Mouse (Mus musculus): Measurements from ENCODE around the gene Ablim1.

Ablim1 gene

DNA sequence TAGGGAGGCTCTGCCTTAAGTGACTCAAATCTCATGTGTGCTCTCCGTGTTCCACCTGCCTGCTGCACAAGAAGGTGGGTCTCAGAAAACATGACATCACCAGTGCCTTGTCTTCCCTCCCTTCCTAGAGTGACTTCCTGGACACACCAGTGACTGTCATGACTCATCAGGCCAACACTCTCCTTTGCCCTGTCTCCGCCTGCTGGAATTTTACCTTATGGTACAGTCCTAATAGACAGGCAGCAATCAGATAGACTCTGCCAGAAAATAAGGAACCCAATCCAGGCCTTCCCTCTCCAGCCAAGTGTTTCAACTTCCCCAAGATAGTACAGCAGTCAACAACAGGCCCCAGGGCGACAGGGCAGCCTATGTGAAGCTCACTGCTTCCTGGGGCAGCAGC lies 133.8 kb downstream of the Ablim1 start:
- DNase-seq: no peak

DNA sequence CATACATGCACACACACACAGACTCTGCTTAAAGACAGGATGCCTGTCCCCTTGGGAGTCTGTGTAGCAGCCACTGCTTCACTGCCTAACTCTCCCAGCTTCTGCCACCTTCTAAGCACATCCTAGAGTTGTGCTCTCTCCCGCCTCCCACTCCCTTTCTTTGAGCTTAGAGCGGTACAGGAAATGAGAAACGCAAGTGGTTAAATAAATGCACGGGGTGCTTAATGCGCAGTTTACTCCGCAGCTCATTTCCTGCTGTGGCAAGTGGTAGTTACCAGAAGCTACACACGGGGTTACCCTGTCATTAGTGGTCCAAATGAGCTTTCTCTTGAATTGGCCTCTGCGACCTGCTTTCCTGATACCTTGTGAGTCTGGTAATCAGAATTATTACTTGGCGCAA lies 134.4 kb downstream of the Ablim1 start:
- DNase-seq: no peak

DNA sequence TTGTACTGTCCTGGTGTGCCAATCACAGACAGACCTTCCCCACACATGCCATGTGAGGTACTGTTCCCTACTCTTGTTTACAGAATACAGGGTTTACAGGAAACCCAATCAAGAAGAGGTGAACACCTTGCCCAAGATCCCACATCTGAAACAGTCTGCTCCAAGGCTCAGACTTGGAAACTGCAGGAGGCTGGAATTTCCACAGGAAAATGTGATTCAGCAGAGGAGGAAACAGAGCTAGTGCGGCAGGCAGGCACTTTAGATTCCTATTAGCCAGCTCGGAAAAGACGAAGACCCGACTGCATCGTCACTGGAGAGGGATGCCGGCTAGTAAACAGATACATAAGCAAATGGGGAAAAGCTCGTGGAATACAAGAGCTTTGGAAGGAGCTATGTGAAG lies 135.4 kb downstream of the Ablim1 start:
- no peak for DNase-seq

DNA sequence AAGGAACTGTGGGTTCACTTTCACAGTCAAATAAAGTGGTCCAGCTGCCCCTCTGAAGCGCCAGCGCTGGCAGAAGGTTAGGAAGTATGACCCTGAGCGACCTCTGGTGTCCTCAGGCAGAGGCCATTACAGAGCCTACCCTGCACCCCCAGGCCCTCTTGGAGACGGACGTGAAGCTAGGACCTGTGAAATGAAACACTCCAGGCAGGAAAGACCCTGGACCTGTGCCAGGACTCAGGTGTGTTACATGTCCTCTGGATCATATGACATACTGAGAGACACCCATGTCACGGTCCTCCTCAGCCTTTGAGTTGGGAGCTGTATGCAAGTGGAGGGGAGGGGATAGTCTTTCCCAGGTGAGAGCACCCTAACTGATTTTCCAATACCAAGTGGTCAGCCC lies 137.4 kb downstream of the Ablim1 start:
- no peak for DNase-seq

DNA sequence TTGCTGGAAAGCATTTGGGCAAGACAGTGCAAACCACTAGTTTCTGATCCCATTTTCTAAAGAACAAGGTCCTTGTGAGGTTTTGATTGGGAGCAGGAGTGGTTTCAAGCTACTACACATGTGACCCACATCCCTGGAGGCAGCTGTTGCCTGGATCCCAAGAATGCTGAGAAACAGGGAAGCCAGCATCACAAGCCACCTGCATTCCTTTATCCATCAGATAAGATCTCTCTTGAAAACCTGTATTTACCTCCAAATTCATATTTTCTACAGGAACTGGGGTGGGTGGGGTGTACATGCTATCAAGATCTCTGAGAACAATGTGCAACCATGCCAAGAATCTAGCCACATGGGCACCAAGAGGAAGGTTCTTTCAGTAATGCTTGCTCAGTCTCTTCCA lies 139.6 kb downstream of the Ablim1 start:
- no peak for DNase-seq

DNA sequence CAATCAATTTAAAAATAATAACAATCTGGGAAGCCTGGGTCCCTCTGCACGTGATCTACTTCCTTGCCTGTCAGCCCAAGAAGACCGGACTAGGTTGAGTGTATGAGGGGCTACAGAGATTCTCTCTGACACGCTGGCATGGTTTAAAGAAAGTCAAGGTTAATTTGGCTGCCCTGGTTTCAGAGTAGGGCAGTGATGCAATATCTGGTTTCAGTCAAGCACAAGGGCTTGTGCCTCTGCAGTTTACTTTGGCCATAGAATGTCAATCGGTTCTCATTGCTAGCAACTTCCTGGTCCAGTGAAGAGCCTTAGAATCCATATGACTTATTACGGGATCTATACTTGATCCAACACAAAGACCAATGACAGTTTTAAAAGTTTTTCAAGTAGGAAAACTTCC lies 140.2 kb downstream of the Ablim1 start:
- no peak for DNase-seq

DNA sequence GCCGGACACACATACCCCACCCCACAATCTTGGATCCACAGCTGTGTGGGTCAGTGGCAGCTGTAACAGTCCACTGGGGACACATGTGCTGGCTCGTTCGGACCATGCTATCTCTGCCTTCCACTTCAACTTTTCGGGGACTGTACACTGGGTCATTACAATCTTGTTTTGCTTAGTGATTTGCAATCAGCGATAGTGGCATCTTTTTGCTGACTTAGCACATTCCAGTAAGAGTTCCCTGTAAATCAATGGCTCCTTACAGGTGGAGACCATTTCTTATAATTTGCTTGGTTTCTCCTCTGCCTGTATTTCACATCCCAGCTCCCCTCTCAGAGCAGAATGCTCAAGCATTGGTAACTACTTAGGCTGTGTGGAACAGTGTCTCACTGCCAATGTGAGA lies 140.7 kb downstream of the Ablim1 start:
- no peak for DNase-seq

DNA sequence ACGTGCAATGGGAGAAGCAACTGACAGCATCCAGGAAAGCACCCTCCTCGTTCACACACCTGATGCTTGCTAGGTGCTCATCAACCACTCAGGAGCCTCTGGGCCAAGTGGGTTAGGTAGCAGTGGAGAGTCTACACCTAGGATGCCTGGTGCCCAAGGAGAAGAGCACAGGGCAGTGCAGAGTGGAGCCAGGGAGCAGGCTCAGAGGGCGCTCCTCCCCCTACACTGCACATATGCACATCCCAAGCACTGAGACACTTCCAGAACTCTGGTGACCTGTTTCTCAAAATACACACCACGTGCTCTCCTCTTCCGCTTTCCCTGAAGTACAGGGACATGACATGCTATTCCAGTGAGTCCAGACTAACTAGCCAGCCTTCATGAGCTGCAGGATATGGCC lies 142.4 kb downstream of the Ablim1 start:
- DNase-seq: no peak

DNA sequence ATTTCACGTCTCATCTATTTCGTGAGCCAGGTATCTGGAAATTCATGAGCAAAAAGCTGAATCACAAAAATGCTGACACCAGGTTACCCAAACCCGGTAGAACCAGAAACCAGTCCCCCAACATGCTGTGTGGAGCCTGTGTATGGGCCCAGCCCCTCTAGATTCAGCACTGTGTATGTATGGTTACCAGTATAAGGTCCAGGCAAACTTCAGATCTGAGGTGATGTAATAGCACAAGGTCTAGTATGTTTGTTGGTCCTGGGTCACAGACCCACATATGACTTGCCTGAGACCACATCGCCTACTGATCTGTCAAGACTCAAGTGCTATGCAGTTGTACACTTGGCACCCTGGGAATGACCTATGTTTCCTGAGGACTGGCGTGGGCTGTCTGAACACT lies 143.8 kb downstream of the Ablim1 start:
- DNase-seq: no peak

DNA sequence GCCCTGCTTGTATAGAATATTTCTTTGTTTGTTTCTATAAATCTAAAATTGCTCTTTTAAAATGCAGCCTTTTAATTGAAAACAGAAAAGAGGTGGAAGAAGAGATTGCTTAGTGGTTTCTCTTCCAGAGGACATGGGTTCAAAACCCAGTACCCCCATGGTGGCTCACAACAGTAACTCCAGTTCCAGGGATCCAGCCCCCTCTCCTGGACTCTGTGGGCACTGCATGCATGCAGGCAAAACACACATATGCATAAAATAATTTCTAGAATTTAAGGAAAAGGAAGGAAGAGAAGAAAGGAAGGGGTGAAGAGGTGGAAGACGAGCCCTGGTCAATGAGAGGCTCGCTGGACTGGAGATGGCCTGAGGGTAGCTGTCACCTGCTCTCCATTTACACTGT lies 145.2 kb downstream of the Ablim1 start:
- DNase-seq: no peak

DNA sequence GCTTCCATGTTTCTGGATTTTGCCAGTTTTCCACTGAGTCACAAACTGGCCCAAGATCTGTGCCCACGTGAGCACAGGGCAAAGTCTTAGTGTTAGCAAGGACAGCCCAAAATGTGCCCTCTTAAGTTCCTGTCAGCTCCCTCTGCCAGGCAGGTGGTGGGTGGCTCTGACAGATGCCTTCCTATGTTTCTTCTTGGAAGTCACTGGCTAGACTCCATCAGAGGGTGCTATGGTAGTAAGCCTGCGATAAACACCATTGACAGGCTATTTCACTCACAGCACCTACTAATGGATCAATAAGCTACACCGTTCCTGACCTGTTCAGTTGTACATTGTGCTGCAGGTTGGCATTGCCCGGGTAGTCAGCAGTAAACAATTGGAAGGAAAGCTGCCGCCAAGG lies 147.0 kb downstream of the Ablim1 start:
- DNase-seq: no peak

DNA sequence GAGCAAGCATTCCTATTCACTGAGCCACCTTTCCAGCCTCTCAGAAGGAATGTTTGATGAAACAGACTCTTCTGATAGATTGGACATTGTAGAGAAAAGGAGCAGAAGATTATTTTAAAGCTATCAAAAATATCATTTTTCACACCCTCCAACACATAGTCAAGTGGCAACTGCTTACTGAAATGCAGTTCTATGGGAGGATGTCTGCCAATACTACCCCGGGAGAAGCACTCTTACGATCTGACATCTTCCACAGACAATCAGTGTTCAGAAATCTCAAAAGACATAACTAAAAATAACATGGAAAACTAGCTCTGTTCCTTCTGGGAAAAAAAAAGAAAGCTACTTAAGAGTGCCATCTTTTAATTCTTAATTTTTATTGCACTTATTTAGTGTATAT lies 149.8 kb downstream of the Ablim1 start:
- no peak for DNase-seq

DNA sequence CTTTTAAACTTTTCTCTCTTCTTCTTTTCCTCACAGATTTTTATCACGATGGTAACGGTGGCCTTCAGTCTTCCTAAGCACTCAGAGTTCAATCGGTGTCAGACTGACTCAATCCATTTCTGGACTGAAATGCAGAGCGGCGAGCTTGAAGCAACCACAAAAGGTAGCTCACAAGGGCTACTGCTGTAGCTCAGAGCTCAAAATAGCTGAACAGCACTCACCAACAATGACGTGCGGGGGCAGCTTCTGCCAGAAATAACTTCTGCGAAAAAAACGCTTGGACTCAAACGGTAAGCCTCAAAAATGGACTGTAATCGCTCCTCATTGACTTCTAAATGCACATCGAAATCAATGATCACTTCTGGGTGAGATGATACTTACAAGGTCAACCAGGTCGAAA lies 151.4 kb downstream of the Ablim1 start:
- no peak for DNase-seq

DNA sequence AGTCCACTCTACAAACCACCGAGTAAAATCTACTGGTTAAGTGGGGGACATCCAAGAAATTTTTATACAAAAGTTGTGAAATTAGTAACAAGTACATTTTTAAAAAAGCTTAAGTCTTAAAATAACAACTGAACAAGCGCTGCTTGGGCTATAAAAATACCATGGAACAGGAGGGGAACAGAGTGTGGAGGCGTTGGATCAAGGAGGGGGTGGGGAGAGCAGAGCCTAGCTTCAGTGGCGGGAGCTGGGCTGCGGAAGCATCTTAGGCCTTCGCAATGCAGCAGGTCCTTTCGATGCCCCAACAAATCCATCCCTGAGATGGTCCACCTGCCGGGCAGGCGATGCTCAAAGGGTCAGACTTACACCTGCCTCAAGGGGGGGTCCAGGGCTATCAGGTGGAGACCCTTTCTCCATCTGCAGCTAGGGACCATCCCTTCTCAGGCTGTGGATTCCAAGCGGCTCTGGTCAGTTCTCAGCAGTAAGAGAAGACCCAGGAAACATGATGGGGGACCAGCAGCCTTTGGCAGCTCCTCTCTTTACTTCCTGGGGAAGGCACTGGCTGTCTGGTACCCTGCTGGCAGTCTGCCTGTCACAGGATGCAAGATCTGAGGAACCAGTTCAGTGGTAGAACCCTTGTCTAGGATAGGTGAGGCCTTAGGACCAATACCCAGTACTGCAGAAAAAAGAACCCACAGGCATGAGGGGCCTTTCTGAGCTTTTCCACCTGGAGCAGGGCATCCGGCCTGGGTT lies 152.6 kb downstream of the Ablim1 start:
- DNase-seq: no peak

DNA sequence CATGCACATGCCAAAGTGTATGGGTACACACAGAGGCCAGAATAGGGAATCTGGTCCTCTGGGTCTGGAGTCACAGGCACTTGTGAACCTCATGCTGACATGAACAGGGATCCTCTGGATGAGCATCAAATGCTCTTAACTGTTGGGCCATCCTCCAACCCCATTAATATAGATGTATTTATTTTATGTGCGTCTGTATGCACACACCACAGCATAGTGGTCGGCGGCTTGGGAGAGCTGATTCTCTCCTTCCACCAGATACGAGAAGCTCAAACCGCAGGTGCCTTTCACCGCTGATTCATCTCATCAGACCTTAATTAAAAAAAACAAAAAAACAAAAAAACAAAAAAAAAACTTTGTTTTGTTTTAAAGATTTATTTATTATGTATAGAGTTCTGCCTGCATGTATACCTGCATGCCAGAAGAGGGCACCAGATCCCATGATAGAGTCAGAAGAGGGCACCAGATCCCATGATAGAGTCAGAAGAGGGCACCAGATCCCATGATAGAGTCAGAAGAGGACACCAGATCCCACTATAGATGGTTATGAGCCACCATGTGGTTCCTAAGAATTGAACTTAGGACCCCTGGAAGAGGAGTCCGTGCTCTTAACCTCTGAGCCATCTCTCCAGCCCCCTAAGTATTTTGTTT lies 153.6 kb downstream of the Ablim1 start:
- peak; percentile 55 for DNase-seq

DNA sequence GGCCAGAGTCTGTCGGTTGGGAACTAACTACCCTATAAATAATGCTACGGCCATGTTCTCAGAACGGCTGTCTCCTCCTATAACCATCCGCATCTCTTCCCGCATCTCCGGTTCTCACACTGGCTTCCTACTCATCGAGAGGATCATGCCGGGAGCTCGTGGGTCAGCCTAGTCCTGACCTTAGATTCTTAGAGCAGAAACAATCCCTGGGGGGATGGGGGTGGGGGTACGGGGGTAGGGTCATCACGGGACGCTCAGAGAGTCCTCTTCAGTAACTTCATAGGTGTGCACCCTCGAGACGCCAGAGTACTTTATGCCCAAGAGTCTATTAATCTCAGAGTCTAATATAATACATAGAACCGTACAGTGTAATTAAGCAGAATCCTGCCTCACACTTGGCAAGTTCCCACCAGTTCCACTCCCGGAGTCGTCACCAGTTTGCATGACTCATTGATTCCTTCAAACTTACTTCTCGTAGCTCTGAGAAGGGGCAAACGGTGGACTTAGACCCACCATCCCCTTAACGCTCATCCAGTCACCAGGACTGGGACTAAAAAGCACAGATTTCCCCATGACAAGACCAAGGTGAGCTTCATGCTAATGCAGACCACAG lies 156.9 kb downstream of the Ablim1 start:
- DNase-seq: no peak

DNA sequence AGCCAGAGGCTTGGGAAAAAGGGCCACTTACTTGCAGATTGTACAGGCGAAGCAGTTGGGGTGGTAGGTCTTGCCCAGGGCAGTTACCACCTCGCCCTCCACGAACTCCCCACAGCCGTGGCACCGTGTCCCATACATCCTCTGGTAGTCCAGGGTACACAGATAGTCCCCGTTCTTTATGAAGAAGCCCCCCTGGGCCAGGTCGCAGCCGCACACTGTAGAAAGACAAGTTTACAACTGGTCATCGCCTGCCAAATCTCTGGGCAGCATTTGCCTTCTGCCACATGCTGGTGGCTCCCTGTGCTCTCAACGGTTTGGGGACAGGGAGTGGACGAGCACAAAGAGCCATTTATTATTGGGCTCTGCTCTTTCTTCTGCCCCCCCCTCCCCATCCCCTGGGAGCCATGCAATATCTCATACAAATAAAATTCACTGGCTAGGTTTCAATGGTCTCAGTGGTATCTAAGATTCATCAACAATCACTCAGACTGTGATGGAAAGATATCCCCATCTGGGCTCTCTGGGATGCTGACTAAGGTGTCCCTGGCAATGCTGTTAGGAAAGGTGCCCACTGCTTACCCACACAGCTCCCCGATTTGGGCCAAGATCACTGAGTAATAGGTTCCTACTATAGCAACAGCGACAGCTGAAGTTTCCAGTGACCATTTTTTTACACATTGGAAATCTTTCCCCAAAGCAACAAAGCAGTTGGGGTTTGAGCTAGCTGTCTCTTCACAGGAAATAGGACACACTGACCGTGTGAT lies 159.4 kb downstream of the Ablim1 start:
- DNase-seq: peak; percentile 70

DNA sequence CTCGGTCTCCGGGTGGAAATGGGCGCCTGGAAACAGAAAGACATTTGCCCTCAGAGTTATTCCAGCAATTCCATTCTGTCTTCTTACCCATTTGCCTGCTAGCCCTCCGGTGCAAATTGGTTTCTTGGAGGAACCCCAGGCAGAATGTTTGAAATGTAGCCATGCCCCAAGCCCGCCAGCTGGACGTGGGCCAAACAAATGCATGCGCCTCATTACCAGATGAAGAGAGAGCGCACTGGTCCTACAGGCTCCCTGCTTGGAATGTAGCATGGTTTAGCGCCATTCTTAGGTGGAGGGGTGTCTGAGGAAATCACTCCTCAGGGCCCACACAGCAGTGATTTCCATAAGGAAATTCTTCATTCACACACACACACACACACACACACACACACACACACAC lies 162.4 kb downstream of the Ablim1 start:
- DNase-seq: peak; percentile 43

DNA sequence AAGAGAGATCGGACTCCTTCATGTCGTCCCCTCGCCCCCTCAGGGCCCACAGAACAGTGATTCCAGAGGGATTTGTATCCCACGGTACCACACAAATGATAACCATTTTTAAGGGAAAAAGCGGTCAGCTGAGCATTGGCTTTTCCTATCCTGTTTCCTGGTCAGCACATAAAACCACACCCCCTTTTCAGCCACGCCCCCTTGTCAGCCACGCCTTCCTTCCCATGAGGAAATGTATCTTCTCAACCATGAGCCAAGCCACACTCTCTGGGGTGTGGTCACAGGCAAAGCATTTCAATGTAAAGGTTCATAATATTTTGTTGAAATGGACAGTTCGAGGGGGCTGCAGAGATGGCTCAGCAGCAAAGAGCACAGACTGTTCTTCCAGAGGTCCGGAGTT lies 163.2 kb downstream of the Ablim1 start:
- no peak for DNase-seq

DNA sequence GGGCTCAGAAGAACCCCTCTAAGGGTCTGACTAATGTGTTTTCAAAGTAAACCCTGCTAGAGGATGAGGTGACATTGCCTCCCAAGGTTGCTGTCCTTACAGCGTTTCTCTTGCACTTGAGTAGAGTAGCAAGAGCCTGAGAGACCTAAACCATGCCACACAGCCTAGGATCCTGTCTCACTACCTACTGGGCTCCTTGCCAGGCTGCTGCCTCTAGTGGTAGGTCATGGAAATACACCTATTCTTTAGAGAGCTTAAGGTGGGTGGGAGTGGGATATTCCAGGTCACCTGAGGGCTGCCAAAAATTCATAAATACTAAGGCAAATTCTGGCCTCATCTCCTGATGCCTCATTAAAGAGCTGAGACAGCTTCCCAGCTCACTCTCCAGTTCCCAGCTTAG lies 164.4 kb downstream of the Ablim1 start:
- no peak for DNase-seq

DNA sequence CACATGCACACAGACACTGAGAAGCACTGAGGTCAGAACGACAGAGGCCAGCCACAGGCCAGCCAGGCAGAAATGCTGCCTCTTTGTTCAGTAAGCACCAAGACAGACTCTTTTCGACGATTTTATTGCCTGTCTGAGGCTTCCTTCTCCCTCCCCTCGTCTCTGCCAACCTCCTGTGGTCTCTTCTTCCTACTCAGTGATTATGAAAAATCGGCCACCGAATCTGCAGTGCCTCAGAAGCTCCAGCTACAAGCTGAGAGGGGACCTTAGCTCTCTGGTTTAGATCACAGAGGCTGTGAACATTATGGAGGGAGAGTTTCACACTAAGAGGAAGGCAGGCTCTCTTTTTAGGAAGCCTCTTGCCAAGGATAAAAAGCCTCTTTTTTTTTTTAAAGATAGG lies 167.0 kb downstream of the Ablim1 start:
- no peak for DNase-seq

DNA sequence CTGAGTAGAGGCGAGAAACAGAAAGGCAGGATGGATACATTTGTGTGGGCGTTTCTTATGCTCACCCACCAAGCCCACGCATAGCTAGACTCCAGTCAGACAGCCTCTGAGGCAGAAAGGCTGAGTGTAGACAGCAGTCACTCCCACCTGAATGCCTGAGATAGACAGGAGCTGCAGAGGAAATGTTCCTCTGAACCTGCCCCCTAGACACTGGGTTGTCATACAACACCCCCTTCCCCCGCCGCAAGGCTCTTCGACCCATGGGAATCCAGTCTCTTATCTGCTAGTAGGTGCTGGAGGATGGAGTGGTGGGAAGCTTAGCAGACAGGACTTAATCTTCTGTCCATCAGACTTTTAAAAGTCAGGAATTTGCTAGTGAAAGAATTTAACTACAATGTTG lies 167.8 kb downstream of the Ablim1 start:
- DNase-seq: no peak

DNA sequence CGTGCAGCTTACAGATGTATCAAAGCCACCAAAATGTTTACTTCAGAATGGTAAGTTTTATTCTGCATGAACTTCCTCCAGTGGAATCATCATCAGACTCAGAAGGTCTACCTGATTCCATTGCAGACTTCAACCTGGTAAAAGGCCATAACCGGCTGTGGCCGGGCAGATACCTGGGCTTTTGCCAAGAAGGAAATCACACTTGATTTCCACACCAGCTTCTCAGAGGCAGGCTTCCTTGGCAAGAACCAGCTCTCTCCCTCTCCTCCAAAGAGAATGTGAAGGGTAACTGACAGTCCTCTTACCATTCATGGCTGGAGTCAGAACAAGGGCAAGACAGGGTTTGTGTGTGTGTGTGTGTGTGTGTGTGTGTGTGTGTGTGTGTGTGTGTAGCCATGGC lies 171.1 kb downstream of the Ablim1 start:
- DNase-seq: no peak

Data from layer of hippocampus, adult 9-11 months (tissue).